Mouse (Mus musculus): ENCODE measurements around the gene Gm10717. TPM values are rescaled to one million over a fixed set of nuclear protein-coding genes. Genes with fewer than 3 reads are reported as not detected.
"Not testable (repeated sequence)": the region's sequence is repeated elsewhere in the genome, so short reads cannot be mapped to it uniquely, and the experiment has no call there.

Gene Gm10717
- polyA plus RNA-seq, 1 experiment from 2014 or later, result not detected

DNA sequence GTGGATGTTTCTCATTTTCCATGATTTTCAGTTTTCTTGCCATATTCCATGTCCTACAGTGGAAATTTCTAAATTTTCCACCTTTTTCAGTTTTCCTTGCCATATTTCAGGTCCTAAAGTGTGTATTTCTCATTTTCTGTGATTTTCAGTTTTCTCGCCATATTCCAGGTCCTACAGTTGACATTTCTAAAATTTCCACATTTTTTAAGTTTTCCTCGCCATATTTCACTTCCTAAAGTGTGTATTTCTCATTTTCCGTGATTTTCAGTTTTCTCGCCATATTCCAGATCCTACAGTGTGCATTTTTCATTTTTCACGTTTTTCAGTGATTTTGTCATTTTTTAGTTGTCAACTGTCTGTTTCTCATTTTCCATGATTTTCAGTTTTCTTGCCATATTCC is 15.9 kb upstream of the Gm10717 start:
- H3K36me3 ChIP-seq (ENCODE audit: control insufficient read depth, insufficient read depth, low read length); H3K9ac ChIP-seq (ENCODE audit: low read depth, low read length); H3K4me1 ChIP-seq (replicated peaks; ENCODE audit: control insufficient read depth, insufficient read depth, low read length); H3K4me2 ChIP-seq; DNase-seq (ENCODE audit: low spot score); H3K27ac ChIP-seq (ENCODE audit: low read depth, low read length); H3K27me3 ChIP-seq (replicated peaks; ENCODE audit: control insufficient read depth, insufficient read depth, low read length); H3K9me3 ChIP-seq (ENCODE audit: control insufficient read depth, low read length); H3K4me3 ChIP-seq (ENCODE audit: low read depth, low read length): not testable (repeated sequence)
- peak; percentile 51 for ATAC-seq (replicated peaks; ENCODE audit: low FRiP score)
- WGBS, result no CpG with 5 or more reads among the region's 5 CpGs

DNA sequence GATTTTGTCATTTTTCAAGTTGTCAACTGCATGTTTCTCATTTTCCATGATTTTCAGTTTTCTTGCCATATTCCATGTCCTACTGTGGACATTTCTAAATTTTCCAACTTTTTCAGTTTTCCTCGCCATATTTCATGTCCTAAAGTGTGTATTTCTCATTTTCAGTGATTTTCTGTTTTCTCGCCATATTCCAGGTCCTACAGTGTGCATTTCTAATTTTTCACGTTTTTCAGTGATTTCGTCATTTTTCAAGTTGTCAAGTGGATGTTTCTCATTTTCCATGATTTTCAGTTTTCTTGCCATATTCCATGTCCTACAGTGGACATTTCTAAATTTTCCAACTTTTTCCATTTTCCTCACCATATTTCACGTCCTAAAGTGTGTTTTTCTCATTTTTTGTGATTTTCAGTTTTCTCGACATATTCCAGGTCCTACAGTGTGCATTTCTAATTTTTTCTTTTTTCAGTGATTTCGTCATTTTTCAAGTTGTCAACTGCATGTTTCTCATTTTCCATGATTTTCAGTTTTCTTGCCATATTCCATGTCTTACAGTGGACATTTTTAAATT is 13.1 kb upstream of the Gm10717 start:
- H3K36me3 ChIP-seq (ENCODE audit: control insufficient read depth, insufficient read depth, low read length); H3K27me3 ChIP-seq (replicated peaks; ENCODE audit: control insufficient read depth, insufficient read depth, low read length); H3K4me1 ChIP-seq (replicated peaks; ENCODE audit: control insufficient read depth, insufficient read depth, low read length); H3K9me3 ChIP-seq (ENCODE audit: control insufficient read depth, low read length); DNase-seq (ENCODE audit: low spot score); H3K4me2 ChIP-seq; H3K9ac ChIP-seq (ENCODE audit: low read depth, low read length); ATAC-seq (replicated peaks; ENCODE audit: low FRiP score); H3K27ac ChIP-seq (ENCODE audit: low read depth, low read length); H3K4me3 ChIP-seq (ENCODE audit: low read depth, low read length): not testable (repeated sequence)
- 88% methylated on average over 2 of the region's 7 CpGs for WGBS

DNA sequence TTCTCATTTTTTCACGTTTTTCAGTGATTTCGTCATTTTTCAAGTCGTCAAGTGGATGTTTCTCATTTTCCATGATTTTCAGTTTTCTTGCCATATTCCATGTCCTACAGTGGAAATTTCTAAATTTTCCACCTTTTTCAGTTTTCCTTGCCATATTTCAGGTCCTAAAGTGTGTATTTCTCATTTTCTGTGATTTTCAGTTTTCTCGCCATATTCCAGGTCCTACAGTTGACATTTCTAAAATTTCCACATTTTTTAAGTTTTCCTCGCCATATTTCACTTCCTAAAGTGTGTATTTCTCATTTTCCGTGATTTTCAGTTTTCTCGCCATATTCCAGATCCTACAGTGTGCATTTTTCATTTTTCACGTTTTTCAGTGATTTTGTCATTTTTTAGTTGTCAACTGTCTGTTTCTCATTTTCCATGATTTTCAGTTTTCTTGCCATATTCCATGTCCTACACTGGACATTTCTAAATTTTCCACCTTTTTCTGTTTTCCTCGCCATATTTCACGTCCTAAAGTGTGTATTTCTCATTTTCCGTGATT is 12.4 kb upstream of the Gm10717 start, which contains the start of gene Gm10721:
TSS of gene Gm10721 (plus strand) at position 408 of the 547 bp plus-strand sequence.
- H3K36me3 ChIP-seq (ENCODE audit: control insufficient read depth, insufficient read depth, low read length); H3K27ac ChIP-seq (ENCODE audit: low read depth, low read length); H3K4me1 ChIP-seq (replicated peaks; ENCODE audit: control insufficient read depth, insufficient read depth, low read length); DNase-seq (ENCODE audit: low spot score); H3K4me2 ChIP-seq; H3K9me3 ChIP-seq (ENCODE audit: control insufficient read depth, low read length); H3K27me3 ChIP-seq (replicated peaks; ENCODE audit: control insufficient read depth, insufficient read depth, low read length); H3K4me3 ChIP-seq (ENCODE audit: low read depth, low read length); H3K9ac ChIP-seq (ENCODE audit: low read depth, low read length): not testable (repeated sequence)
- peak; percentile 61 for ATAC-seq (replicated peaks; ENCODE audit: low FRiP score)
- WGBS, result no CpG with 5 or more reads among the region's 11 CpGs

DNA sequence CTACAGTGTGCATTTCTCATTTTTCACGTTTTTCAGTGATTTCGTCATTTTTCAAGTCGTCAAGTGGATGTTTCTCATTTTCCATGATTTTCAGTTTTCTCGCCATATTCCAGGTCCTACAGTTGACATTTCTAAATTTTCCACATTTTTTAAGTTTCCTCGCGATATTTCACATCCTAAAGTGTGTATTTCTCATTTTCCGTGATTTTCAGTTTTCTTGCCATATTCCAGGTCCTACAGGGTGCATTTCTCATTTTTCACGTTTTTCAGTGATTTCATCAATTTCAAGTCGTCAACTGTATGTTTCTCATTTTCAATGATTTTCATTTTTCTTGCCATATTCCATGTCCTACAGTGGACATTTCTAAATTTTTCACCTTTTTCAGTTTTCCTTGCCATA is 9.9 kb upstream of the Gm10717 start, which contains the start of gene Gm10720:
TSS of gene Gm10720 (plus strand) at position 301 of the 400 bp plus-strand sequence.
- H3K4me3 ChIP-seq (ENCODE audit: low read depth, low read length); H3K36me3 ChIP-seq (ENCODE audit: control insufficient read depth, insufficient read depth, low read length); H3K9me3 ChIP-seq (ENCODE audit: control insufficient read depth, low read length); H3K9ac ChIP-seq (ENCODE audit: low read depth, low read length); DNase-seq (ENCODE audit: low spot score); H3K27me3 ChIP-seq (replicated peaks; ENCODE audit: control insufficient read depth, insufficient read depth, low read length); ATAC-seq (replicated peaks; ENCODE audit: low FRiP score); H3K4me2 ChIP-seq; H3K27ac ChIP-seq (ENCODE audit: low read depth, low read length); H3K4me1 ChIP-seq (replicated peaks; ENCODE audit: control insufficient read depth, insufficient read depth, low read length): not testable (repeated sequence)
- WGBS, result 59% methylated on average over 4 of the region's 9 CpGs

DNA sequence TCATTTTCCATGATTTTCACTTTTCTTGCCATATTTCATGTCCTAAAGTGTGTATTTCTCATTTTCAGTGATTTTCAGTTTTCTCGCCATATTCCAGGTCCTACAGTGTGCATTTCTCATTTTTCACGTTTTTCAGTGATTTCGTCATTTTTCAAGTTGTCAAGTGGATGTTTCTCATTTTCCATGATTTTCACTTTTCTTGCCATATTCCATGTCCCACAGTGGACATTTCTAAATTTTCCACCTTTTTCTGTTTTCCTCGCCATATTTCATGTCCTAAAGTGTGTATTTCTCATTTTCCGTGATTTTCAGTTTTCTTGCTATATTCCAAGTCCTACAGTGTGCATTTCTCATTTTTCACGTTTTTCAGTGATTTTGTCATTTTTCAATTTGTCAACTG is 9.3 kb upstream of the Gm10717 start:
- DNase-seq (ENCODE audit: low spot score), result not testable (repeated sequence)

DNA sequence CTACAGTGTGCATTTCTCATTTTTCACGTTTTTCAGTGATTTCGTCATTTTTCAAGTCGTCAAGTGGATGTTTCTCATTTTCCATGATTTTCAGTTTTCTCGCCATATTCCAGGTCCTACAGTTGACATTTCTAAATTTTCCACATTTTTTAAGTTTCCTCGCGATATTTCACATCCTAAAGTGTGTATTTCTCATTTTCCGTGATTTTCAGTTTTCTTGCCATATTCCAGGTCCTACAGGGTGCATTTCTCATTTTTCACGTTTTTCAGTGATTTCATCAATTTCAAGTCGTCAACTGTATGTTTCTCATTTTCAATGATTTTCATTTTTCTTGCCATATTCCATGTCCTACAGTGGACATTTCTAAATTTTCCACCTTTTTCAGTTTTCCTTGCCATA is 8.1 kb upstream of the Gm10717 start, which contains the start of gene Gm10719:
TSS of gene Gm10719 (plus strand) at position 301 of the 400 bp plus-strand sequence.
- not testable (repeated sequence) for H3K27me3 ChIP-seq (replicated peaks; ENCODE audit: control insufficient read depth, insufficient read depth, low read length); H3K9ac ChIP-seq (ENCODE audit: low read depth, low read length); H3K27ac ChIP-seq (ENCODE audit: low read depth, low read length); H3K4me2 ChIP-seq; H3K4me3 ChIP-seq (ENCODE audit: low read depth, low read length); ATAC-seq (replicated peaks; ENCODE audit: low FRiP score); H3K36me3 ChIP-seq (ENCODE audit: control insufficient read depth, insufficient read depth, low read length); H3K4me1 ChIP-seq (replicated peaks; ENCODE audit: control insufficient read depth, insufficient read depth, low read length); H3K9me3 ChIP-seq (ENCODE audit: control insufficient read depth, low read length); DNase-seq (ENCODE audit: low spot score)
- no CpG with 5 or more reads among the region's 9 CpGs for WGBS

More for the DNA sequence above, 9.3 kb upstream of the Gm10717 start:
- H3K9ac ChIP-seq (ENCODE audit: low read depth, low read length); H3K27ac ChIP-seq (ENCODE audit: low read depth, low read length); H3K36me3 ChIP-seq (ENCODE audit: control insufficient read depth, insufficient read depth, low read length); H3K9me3 ChIP-seq (ENCODE audit: control insufficient read depth, low read length); H3K4me3 ChIP-seq (ENCODE audit: low read depth, low read length); ATAC-seq (replicated peaks; ENCODE audit: low FRiP score); H3K27me3 ChIP-seq (replicated peaks; ENCODE audit: control insufficient read depth, insufficient read depth, low read length); H3K4me2 ChIP-seq; H3K4me1 ChIP-seq (replicated peaks; ENCODE audit: control insufficient read depth, insufficient read depth, low read length): not testable (repeated sequence)
- WGBS, result 67% methylated on average over 4 of the region's 6 CpGs

DNA sequence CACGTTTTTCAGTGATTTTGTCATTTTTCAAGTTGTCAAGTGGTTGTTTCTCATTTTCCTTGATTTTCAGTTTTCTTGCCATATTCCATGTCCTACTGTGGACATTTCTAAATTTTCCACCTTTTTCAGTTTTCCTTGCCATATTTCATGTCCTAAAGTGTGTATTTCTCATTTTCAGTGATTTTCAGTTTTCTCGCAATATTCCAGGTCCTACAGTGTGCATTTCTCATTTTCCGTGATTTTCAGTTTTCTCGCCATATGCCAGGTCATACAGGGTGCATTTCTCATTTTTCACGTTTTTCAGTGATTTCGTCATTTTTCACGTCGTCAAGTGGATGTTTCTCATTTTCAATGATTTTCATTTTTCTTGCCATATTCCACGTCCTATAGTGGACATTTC is 6.3 kb upstream of the Gm10717 start:
- DNase-seq (ENCODE audit: low spot score); ATAC-seq (replicated peaks; ENCODE audit: low FRiP score); H3K4me2 ChIP-seq; H3K9me3 ChIP-seq (ENCODE audit: control insufficient read depth, low read length); H3K9ac ChIP-seq (ENCODE audit: low read depth, low read length); H3K27me3 ChIP-seq (replicated peaks; ENCODE audit: control insufficient read depth, insufficient read depth, low read length); H3K27ac ChIP-seq (ENCODE audit: low read depth, low read length); H3K4me1 ChIP-seq (replicated peaks; ENCODE audit: control insufficient read depth, insufficient read depth, low read length); H3K36me3 ChIP-seq (ENCODE audit: control insufficient read depth, insufficient read depth, low read length); H3K4me3 ChIP-seq (ENCODE audit: low read depth, low read length): not testable (repeated sequence)
- 63% methylated on average over 9 of the region's 9 CpGs for WGBS

DNA sequence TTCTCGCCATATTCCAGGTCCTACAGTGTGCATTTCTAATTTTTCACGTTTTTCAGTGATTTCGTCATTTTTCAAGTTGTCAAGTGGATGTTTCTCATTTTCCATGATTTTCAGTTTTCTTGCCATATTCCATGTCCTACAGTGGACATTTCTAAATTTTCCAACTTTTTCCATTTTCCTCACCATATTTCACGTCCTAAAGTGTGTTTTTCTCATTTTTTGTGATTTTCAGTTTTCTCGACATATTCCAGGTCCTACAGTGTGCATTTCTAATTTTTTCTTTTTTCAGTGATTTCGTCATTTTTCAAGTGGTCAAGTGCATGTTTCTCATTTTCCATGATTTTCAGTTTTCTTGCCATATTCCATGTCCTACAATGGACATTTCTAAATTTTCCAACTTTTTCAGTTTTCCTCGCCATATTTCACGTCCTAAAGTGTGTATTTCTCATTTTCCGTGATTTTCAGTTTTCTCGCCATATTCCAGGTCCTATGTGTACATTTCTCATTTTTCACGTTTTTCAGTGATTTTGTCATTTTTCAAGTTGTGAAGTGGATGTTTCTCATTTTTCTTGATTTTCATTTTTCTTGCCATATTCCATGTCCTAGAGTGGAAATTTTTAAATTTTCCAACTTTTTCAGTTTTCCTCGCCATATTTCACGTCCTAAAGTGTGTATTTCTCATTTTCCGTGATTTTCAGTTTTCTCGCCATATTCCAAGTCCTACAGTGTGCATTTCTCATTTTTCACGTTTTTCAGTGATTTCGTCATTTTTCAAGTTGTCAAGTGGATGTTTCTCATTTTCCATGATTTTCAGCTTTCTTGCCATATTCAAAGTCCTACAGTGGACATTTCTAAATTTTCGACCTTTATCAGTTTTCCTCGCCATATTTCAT is 5.1 kb upstream of the Gm10717 start:
- ATAC-seq (replicated peaks; ENCODE audit: low FRiP score); H3K36me3 ChIP-seq (ENCODE audit: control insufficient read depth, insufficient read depth, low read length); H3K4me2 ChIP-seq; H3K4me1 ChIP-seq (replicated peaks; ENCODE audit: control insufficient read depth, insufficient read depth, low read length); H3K27me3 ChIP-seq (replicated peaks; ENCODE audit: control insufficient read depth, insufficient read depth, low read length); H3K9ac ChIP-seq (ENCODE audit: low read depth, low read length); H3K4me3 ChIP-seq (ENCODE audit: low read depth, low read length); H3K9me3 ChIP-seq (ENCODE audit: control insufficient read depth, low read length); DNase-seq (ENCODE audit: low spot score); H3K27ac ChIP-seq (ENCODE audit: low read depth, low read length): not testable (repeated sequence)
- 73% methylated on average over 11 of the region's 19 CpGs for WGBS

All from liver, embryonic 11.5 days (tissue).